Mouse (Mus musculus): Measurements from ENCODE around the gene Canx. TPM values are rescaled to one million over a fixed set of nuclear protein-coding genes. Genes with fewer than 3 reads are reported as not detected.
A peak's percentile ranks its signal among the peaks of the same experiment; 100 is the strongest.

Gene Canx
- polyA plus RNA-seq, 1 experiment from 2014 or later: 334 TPM

DNA sequence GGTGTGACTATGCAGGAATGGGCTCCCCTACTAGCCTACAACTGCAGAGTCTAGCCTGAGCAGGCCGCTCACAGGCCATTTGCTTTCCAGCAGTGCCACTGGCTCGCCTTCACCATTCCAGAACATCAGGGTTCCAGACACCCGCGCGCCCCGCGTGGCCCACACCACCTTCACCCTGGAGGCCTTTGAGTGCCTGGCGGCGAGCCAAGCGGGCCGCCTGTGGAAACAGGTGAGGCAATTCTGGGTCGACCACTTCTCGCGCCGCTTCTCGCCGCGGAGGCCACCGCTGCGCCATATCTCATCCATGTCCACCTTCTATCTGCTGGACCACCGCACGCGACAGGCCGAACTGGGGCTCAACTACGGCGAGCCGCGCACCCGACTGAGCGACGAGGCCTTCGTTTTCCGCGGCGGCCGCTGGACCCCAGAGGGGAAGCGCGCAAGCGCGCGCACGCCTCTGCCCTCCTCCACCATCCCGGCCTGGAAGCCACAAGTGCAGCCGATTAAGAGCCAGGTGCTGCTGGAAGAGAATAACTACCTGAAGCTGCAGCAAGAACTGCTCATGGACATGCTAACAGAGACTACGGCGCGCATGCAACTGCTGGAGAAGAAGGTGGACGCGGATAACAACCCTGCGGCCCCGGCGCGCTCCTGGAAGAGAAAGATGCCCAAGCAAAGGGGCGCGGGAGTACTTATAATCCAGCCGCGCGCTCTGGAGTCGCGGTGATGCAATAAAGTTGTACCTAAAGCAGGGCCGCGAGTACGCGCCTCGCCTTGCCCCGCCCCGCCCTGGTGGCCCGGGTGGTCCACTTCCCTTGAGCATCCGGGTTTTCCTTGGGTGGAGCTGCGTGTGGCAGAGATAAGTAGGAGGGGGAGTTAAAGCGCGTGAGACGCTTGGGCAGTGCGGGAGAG is 33.7 kb upstream of the Canx start:
- peak overlapping the region; percentile 38; the same call in 1 of the 2 replicates for H3K27ac ChIP-seq
- 2% methylated on average over 74 of the region's 74 CpGs for WGBS
- no peaks in the 10 kb centered on the region for H3K36me3 ChIP-seq
- 0 out of 2 replicates have a peak, but pooled peaks cover 4% of the 10 kb centered on the region for H3K4me1 ChIP-seq
- peak overlapping the region; percentile 49 for H3K4me3 ChIP-seq (replicated peaks)
- ATAC-seq (ENCODE audit: insufficient read depth, low FRiP score, low read depth): peak; percentile 61
- H3K4me2 ChIP-seq: peak overlapping the region; percentile 83
- H3K9ac ChIP-seq: peak overlapping the region; percentile 21
- no peaks in the 10 kb centered on the region for H3K9me3 ChIP-seq
- 0 out of 2 replicates have a peak, but pooled peaks cover 3% of the 10 kb centered on the region for H3K27me3 ChIP-seq (replicated peaks)

DNA sequence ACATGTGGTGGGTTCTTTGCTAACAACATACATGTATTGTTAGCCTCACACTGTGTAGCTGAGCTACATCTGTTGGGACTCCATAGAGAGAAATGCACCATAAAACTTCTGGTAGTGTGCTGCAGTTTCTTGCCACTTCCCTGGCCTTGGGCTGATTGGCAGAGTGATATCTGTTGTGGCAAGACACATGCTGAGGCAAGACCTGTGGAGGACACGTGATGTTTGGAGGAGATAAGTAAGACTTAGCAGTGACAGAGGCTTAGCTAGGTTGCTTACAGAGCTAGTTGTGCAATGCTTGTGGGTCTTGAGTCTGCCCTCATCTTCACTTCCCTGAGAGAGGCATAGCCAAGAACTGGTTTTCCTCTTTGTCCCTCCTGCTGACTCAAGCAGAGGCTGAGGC is 29.9 kb upstream of the Canx start:
- H3K27ac ChIP-seq: no peak overlapping the region

DNA sequence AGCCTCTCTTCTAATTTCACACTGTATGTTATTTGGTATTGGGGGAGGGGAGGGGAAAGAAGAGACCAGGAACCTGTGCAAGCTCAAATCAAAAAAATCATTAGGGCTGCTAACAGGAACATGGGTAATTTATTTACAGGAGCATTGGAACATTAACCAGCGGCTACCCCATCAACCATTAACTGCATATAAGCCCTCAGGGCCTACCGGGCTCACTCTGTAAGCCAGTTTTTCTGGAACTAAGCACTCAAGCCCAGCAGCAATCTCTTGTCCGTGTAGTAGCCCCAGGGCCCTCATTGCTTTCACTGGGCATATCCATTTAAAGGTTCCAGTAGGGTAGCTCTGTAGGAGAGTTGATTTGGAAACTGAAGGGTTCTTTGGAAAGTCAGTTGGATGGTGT is 29.4 kb upstream of the Canx start:
- no peak overlapping the region for H3K4me3 ChIP-seq (replicated peaks)
- H3K9me3 ChIP-seq: no peaks in the 10 kb centered on the region
- no peaks in the 10 kb centered on the region for H3K36me3 ChIP-seq
- H3K4me1 ChIP-seq: 0 out of 2 replicates have a peak, but pooled peaks cover 4% of the 10 kb centered on the region
- H3K9ac ChIP-seq: no peak overlapping the region
- 0 out of 2 replicates have a peak, but pooled peaks cover 3% of the 10 kb centered on the region for H3K27me3 ChIP-seq (replicated peaks)
- no peak for ATAC-seq (ENCODE audit: insufficient read depth, low FRiP score, low read depth)
- no peak overlapping the region for H3K27ac ChIP-seq
- WGBS: 65% methylated on average over 3 of the region's 3 CpGs
- no peak overlapping the region for H3K4me2 ChIP-seq

More for the DNA sequence above, 29.9 kb upstream of the Canx start:
- no peak for ATAC-seq (ENCODE audit: insufficient read depth, low FRiP score, low read depth)
- 0 out of 2 replicates have a peak, but pooled peaks cover 3% of the 10 kb centered on the region for H3K27me3 ChIP-seq (replicated peaks)
- no peaks in the 10 kb centered on the region for H3K9me3 ChIP-seq
- H3K4me1 ChIP-seq: 0 out of 2 replicates have a peak, but pooled peaks cover 4% of the 10 kb centered on the region
- WGBS: 56% methylated on average over 1 of the region's 1 CpGs
- no peak overlapping the region for H3K4me2 ChIP-seq
- no peaks in the 10 kb centered on the region for H3K36me3 ChIP-seq
- no peak overlapping the region for H3K9ac ChIP-seq
- H3K4me3 ChIP-seq (replicated peaks): no peak overlapping the region

DNA sequence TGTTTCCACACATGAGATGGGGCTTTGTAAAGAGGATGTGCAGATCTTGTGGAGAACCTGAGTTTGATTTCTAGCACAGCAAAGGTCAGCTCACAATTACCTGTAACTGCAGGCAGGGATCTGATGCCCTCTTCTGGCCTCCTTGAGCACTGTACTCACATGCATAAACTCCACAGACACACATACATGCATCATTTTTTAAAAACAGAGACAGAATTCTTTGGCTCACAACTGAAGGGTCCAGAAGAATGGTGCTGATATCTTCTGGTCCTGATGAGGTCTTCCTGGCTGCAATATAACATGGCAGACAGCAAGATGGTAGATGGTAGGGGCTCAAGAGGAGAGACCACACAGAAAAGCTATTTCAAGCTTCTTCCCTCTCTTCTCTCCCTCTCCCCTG is 28.7 kb upstream of the Canx start, which contains the start of gene Cby3:
TSS of gene Cby3 (plus strand) at position 301 of the 400 bp plus-strand sequence.
- Histone ChIP-seq H3K9me3 (no peaks in the 10 kb centered on the region), H3K36me3 (no peaks in the 10 kb centered on the region), H3K27ac (no peak within 1 kb of the TSS), H3K4me3 (replicated peaks) (no peak within 1 kb of the TSS), H3K4me1 (no peaks in the 10 kb centered on the region), H3K9ac (no peak within 1 kb of the TSS), H3K27me3 (replicated peaks) (0 out of 2 replicates have a peak, but pooled peaks cover 3% of the 10 kb centered on the region), H3K4me2 (no peak within 1 kb of the TSS)
- no peak for ATAC-seq (ENCODE audit: insufficient read depth, low FRiP score, low read depth)

DNA sequence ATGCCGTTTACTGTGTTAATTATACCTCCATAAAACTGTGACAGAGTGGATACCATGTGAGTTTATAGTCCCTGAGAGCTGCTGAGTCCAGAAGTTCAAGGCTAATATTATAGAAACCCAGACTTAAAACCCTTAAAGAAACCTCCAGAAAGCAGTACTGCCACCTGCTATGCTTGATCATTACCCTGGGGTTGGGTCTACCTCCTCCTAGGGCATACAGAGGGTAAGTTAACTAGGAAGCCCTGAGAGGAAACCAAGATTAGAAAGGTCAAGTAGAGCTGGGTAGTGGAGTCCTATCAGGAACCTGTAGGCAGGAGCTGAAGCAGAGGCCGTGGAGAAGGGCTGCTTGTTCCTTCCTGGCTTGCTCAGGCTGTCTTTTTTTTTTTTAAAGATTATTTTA is 26.7 kb upstream of the Canx start:
- Histone ChIP-seq H3K9ac (no peak overlapping the region), H3K27me3 (replicated peaks) (no peaks in the 10 kb centered on the region), H3K4me2 (no peak overlapping the region), H3K4me1 (no peaks in the 10 kb centered on the region), H3K36me3 (no peaks in the 10 kb centered on the region), H3K27ac (no peak overlapping the region), H3K9me3 (no peaks in the 10 kb centered on the region), H3K4me3 (replicated peaks) (no peak overlapping the region)
- no peak for ATAC-seq (ENCODE audit: insufficient read depth, low FRiP score, low read depth)
- WGBS: 69% methylated on average over 2 of the region's 2 CpGs

DNA sequence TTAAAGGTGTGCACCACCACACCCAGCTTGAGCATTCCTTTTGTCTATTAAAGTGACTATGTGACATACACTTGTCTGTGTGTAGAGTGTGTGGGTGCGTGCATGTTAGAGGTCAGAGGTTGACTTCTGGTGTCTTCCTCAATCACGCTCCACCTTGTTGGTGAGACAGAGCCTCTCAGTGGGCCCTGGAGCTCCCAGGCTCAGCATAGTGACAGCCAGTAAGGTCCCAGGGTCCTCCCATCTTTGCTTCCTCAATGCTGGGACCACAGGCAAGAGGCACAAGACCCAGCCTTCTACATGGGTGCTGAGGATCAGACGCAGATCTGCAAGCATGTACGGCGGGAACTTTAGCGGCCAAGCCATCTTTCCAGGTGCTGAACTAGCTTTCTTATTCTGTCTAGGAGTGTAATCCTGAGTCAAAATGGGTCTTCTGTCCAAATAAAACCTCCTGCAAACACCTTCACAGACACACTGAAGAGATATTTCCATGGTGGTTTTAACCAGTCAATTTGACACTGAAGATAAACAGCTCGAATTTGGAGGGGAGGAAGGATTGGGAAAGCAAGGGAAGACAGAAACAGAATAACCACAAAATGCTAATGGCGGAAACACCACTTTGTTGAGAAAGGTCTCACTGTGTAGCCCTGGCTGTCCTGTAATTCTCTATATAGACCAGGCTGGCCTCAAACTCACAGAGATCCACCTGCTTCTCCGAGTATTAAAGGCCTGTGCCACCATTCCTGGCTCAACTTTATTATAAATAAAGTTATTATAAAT is 21.0 kb upstream of the Canx start:
- Histone ChIP-seq H3K27me3 (replicated peaks) (no peaks in the 10 kb centered on the region), H3K9ac (no peak overlapping the region), H3K36me3 (no peaks in the 10 kb centered on the region), H3K4me2 (no peak overlapping the region), H3K9me3 (no peaks in the 10 kb centered on the region), H3K27ac (no peak overlapping the region), H3K4me1 (no peaks in the 10 kb centered on the region), H3K4me3 (replicated peaks) (no peak overlapping the region)
- 86% methylated on average over 9 of the region's 9 CpGs for WGBS
- ATAC-seq (ENCODE audit: insufficient read depth, low FRiP score, low read depth): no peak

DNA sequence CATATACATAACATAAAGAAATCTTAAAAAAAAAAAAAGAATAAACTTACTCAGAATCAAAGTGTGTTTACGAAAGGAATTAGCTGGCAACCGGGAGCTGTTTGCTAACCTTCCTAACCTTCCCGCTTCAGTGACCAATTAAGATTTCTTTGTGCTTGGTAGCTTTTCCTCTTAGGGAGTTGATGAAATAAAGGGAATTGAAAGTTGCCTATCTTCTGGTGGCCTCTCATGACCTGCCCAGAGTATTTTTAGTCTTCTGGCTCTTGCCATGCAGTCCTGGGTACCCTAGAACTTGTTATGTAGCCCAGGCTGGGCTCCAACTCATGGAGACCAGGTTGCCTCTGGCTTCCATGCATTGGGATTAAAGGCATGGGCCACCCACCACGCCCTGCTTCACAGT is 20.0 kb upstream of the Canx start:
- 65% methylated on average over 4 of the region's 4 CpGs for WGBS
- Histone ChIP-seq H3K27me3 (replicated peaks) (no peaks in the 10 kb centered on the region), H3K4me1 (no peaks in the 10 kb centered on the region), H3K9me3 (no peaks in the 10 kb centered on the region), H3K4me3 (replicated peaks) (no peak overlapping the region), H3K4me2 (no peak overlapping the region), H3K27ac (no peak overlapping the region), H3K9ac (no peak overlapping the region), H3K36me3 (no peaks in the 10 kb centered on the region)
- no peak for ATAC-seq (ENCODE audit: insufficient read depth, low FRiP score, low read depth)

DNA sequence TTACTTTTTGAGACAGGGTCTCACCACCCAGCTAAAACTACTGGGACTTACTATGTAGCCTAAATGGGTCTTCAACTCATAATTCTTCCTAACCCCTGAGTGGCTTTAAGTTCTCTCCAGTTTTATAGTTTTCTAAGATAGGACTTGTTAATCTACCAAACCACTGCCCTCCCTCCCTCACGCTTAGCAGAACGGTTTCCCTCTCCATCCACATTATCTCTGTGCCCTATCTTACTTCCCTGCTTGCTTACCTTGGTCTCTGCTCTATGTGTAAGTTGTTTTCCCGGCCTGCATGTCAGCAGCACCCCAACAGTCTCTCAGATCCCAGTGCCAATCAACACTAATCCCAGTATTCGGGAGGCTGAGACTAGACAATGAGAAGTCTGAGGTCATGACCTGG is 11.4 kb upstream of the Canx start:
- Histone ChIP-seq H3K9ac (no peak overlapping the region), H3K27me3 (replicated peaks) (no peaks in the 10 kb centered on the region), H3K27ac (no peak overlapping the region), H3K4me2 (no peak overlapping the region), H3K9me3 (no peaks in the 10 kb centered on the region), H3K4me3 (replicated peaks) (no peak overlapping the region), H3K36me3 (no peaks in the 10 kb centered on the region), H3K4me1 (no peaks in the 10 kb centered on the region)
- WGBS: 60% methylated on average over 4 of the region's 4 CpGs
- ATAC-seq (ENCODE audit: insufficient read depth, low FRiP score, low read depth): no peak

DNA sequence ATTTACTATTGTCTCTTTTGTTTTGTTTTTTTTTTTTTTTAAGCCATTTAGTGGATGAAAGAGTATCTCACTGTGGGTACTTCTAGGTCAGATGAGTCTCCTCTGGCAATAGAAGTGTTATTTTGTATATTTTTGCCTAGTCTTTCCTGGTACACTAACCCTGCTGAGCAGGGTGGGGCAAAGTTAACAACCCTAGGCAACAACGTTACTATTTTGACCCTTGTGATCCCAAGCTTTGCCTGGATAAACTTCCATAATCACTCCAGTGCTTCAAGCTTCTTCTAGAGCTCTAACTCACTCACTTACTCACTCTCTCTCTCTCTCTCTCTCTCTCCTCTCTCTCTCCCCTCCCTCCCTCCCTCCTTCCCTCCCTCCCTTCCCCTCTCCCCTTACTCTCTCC is 10.7 kb upstream of the Canx start:
- no peak overlapping the region for H3K27ac ChIP-seq
- H3K4me3 ChIP-seq (replicated peaks): no peak overlapping the region
- H3K27me3 ChIP-seq (replicated peaks): no peaks in the 10 kb centered on the region
- no peaks in the 10 kb centered on the region for H3K4me1 ChIP-seq
- WGBS: 30% methylated on average over 1 of the region's 1 CpGs
- ATAC-seq (ENCODE audit: insufficient read depth, low FRiP score, low read depth): no peak
- no peaks in the 10 kb centered on the region for H3K36me3 ChIP-seq
- H3K4me2 ChIP-seq: no peak overlapping the region
- no peaks in the 10 kb centered on the region for H3K9me3 ChIP-seq
- no peak overlapping the region for H3K9ac ChIP-seq

DNA sequence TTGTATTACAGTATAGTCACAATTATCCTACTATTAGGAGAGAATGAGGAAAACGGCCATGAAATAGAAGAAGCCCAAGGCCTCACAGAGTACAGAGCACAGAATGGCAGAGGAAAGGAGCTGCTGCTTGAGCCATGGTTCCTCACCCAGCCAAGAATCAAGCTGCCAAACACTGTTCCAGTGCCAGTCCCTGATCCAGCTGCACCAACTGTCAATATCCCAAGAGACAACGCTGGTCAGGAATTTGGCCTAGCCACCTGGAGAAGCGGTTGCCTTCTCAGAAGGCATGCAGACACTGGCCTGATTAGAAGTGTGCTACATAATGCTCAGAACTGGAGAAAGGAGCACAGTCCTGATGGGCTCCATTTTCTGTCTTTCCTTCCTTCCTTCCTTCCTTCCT is 7.7 kb upstream of the Canx start:
- WGBS: 81% methylated on average over 3 of the region's 3 CpGs
- no peak for ATAC-seq (ENCODE audit: insufficient read depth, low FRiP score, low read depth)
- Histone ChIP-seq H3K36me3 (no peaks in the 10 kb centered on the region), H3K4me3 (replicated peaks) (no peak overlapping the region), H3K4me1 (no peaks in the 10 kb centered on the region), H3K27ac (no peak overlapping the region), H3K9me3 (no peaks in the 10 kb centered on the region), H3K9ac (no peak overlapping the region), H3K4me2 (no peak overlapping the region), H3K27me3 (replicated peaks) (no peaks in the 10 kb centered on the region)

DNA sequence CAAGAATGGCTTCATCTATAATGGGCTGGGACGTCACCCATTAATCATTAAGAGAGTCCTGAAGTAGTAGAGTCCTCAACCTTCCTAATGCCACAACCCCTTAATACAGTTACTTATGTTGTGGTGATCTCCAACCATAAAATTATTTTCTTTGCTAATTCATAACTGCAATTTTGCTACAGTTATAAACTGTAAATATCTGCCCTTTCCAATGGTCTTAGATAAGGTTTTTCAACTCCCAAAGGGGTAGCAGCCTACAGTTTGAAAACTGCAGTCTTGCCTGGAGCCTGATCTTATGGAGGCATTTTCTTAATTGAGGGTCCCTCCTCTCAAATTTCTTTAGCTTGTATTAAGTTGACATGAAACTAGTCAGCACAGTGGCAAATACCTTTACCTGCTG is 3.9 kb upstream of the Canx start:
- WGBS: 88% methylated on average over 1 of the region's 1 CpGs
- Histone ChIP-seq H3K9ac (no peak overlapping the region), H3K27ac (no peak overlapping the region)

DNA sequence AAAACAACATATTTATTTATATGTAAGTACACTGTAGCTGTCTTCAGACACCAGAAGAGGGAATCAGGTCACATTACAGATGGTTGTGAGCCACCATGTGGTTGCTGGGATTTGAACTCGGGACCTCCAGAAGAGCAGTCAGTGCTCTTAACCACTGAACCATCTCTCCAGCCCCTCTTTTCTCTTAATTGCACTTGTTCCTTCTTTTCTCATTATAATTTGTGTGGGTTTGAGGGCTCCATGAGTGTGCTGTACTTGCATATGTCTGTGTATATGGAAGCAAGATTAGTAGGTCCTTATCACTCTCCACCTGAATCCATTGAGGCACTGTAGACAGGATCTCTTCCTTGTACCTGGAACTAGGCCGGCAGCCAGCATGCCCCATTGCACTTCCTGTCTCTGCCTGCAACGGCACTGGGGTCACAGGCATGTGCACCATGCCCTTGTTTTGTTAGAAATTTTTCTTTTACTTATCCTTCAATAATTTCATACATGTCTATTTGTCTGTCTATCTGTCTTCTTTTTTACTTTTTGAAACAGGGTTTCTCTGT is 2.7 kb upstream of the Canx start:
- 83% methylated on average over 3 of the region's 3 CpGs for WGBS
- H3K9me3 ChIP-seq: no peaks in the 10 kb centered on the region
- no peak overlapping the region for H3K4me3 ChIP-seq (replicated peaks)
- H3K9ac ChIP-seq: no peak overlapping the region
- no peaks in the 10 kb centered on the region for H3K27me3 ChIP-seq (replicated peaks)
- ATAC-seq (ENCODE audit: insufficient read depth, low FRiP score, low read depth): no peak
- H3K36me3 ChIP-seq: no peaks in the 10 kb centered on the region
- H3K4me2 ChIP-seq: no peak overlapping the region
- H3K27ac ChIP-seq: no peak overlapping the region
- H3K4me1 ChIP-seq: peaks cover 9% of the 10 kb centered on the region

More for the DNA sequence above, 3.9 kb upstream of the Canx start:
- Histone ChIP-seq H3K27me3 (replicated peaks) (no peaks in the 10 kb centered on the region), H3K4me2 (no peak overlapping the region), H3K4me3 (replicated peaks) (no peak overlapping the region), H3K36me3 (no peaks in the 10 kb centered on the region), H3K4me1 (0 out of 2 replicates have a peak, but pooled peaks cover under 1% of the 10 kb centered on the region), H3K9me3 (no peaks in the 10 kb centered on the region)
- ATAC-seq (ENCODE audit: insufficient read depth, low FRiP score, low read depth): no peak
